Mouse (Mus musculus) cerebellum, adult 8-10 months (tissue): ENCODE results near the gene Llgl2.

Source experiments
- DNase-seq: peaks from one replicate; pipeline ENCODE4 v3.0.0; 2022

The Llgl2 gene

DNA sequence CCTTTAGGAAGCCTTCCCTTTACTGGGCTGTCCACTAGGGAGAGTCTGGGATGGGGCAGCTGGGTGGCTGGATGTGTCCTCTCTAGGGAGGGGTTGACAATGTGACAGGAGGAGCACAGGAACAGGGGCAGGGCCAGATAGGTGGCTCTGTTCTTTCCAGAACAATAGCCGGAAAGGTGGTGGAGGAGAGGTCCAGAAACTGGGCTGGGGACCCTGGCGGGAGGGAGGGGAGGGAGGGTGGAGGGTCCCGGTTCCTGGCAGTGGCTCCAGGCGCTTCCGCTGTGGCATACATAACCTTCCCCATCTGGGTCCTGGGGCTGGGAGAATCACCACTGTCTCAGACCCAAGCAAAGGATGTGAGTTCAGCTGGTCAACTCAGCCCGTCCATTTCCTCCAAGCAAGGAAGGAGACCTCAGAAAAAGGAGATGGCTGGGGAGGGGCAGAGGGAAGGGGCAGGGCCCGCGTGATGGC is 14.5 kb upstream of the Llgl2 start:
- no peak for DNase-seq

DNA sequence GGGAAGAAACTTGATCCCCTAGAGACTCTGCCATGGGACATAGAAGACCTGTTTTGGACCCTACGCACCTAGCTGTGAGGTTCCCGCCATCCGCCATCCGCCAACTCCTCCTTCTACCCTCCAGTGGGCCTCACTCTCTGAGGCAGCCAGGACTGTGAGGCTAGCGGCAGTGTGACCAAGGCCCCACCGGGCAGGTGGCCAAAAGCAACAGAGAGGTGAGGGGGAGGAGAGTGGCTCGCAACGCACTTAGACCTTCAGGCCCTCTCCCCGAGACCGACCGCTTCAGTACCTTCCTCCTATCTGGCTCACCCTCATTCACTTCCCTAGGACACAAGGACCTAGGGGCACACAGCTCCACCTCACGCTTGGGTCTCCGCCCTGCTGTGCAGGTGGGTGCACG is 13.5 kb upstream of the Llgl2 start:
- DNase-seq = no peak

DNA sequence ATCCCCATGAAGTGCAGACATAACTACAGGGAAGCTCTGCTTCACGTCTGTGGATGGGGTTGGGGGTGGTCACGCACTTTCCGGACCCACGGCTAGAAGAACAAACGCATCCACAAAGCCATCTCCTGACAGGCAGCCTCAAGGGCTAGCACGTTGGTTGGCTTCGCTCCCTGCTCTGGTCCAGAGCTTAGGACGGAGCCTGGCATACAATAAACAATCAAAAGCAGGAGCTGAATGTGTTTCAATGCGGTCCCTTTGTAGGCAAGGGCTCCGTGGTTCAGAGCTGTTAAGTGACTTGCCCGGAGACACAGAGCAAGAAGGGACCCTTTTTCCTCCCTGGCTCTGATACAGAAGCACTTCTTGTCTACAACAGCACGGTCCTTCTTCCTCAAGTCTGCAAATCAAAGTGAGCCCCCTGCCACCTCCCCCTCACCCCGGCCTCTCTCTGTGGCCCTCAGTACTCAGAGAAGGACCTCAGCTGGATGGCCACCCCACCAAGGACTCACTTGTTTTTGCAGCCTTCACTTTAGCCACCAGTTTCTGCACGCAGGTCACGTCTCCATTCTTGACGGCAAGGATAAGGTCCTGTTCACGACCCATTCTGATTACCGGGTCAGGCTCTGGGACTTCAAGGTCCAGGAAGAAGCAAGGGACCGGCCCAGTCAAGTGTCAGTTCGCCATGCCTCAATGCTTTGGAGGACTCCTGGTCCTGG is 12.3 kb upstream of the Llgl2 start:
- no peak for DNase-seq

DNA sequence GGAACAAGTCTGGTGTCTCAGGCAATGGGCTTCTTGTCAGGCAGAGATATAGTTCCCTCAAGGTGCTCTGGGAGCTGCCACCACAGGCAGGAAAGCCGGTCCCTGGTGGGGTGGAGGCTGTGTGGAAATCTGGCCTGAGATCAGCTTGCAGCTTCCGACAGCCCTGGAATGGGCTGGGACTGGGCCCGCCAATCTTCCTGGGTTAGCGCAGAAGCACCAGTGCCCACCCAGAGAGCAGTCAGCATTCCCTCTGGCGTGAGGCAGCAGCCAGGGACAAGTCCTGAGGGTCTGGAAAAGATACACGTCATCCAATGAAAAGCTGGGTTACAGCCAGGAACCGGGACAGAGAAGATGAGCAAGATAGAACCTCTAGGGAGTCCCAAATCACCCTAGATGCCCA is 11.8 kb upstream of the Llgl2 start:
- peak; percentile 27 for DNase-seq

DNA sequence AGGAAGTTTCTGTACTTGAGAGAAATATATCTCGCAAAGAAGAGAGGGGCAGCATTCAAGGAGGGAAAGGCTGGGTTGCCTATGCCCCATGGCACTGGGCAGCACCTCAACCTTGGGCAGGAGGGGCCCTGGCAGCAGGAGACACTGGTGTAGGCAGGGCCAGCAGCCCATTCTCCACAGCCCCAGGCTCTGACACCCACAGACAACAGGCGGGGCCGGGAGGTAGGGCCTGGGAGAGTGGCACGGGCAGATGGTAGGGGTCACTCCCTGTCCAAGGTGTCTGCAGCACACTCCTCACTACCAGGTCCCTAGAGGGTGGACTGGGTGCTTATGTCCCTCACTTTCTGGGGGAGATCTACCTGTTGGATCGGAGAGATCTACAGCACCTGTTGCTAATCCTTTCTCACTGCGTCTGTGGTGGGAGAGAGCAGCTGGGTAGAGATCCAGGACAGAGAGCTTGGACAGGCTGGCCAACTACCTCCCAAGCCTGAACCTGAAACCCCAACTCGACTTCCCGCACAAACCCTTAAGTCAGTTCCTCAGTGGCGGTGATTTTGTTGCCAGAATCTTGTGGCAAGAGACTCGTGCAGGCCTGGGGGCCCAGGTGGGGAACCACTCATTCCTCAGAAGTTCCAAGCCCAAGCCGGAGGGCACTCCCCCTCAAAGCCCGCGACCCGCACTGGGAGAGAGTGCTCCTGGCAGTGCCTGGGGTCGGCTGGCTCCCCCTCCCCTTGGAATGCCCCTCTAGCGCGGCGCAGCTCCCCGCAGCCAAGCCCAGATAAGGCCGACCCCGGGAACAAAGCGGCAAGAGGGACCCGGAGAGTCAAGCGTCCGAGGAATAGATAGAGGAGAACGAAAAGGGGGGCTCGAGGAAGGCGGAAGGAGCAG is 11.1 kb upstream of the Llgl2 start:
- DNase-seq = no peak

DNA sequence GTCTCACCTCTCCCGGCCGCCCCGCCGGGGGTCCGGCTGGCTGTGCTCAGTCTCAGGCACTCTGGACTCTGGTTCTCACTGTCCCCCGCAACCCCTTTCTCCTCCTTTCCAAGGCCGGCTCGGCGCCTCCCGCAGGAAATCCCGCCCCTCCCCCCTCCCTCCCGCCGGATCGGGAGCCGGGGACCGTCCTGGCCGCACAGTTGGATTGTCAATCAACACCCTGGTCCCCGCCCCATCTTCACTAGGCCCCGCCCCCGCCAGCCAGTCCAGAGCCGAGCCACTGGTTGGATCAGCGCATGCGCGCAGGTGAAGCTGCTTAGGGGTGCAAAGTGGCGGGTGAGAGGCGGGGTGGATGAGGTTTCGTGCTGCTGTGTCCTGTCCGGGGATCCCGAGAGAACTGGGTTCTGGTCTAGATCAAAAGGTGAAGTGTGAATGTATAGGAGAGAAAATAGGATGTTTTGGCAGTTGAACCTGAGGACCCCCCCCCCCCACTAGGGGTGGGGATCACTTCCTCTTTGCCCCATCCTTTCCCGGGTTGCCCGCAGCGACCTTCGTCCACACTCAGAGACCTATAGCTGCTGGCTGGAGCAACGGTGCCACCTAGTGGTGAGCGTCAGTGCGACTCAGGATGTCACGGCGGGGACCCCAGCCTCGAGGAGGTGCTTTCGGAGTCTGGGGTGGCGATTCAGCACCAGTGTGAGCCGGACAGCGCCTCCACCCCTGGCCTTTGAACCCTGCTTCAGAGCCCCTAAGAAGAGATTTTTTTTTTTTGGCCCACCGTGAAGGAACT is 10.1 kb upstream of the Llgl2 start, which contains the start of gene Caskin2:
Caskin2 (minus strand) TSS at position 133 of the 790 bp plus-strand sequence.
- peak; percentile 93 for DNase-seq

DNA sequence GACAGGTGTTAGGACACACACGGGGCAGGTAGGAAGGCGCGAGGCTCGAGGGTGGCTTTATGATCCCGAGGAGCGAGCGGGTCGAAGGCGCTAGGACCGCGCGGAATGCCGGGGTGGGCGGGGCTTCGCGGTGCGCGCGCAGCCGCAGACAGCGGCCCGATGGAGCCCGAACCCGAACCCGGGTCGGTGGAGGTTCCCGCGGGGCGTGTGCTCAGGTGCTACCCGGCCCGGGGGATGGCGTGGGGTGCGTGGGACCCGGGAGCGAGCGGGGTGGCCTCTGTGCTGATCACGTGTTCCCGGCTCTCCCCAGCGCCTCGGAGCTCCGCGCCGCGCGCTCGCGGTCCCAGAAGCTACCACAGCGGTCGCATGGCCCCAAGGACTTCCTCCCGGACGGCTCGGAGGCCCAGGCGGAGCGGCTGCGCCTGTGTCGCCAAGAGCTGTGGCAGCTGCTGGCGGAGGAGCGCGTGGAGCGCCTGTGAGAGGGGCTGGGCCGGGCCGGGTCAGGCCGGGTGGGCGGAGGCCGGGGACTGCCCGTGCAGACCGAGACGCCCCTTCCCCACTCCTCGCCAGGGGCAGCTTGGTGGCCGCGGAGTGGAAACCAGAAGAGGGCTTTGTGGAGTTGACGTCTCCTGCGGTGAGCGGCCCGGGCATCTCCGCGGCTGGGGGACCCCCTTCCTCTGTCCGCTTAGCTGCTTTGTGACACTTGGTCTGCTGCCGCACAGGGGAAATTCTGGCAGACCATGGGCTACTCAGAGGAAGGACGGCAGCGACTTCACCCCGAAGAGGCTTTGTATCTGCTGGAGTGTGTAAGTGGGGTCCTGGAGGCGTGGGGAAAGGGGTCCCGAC is 9.0 kb upstream of the Llgl2 start, which contains the start of gene Tsen54:
Tsen54 (plus strand) TSS at position 120 of the 846 bp plus-strand sequence.
- DNase-seq = peak; percentile 89

DNA sequence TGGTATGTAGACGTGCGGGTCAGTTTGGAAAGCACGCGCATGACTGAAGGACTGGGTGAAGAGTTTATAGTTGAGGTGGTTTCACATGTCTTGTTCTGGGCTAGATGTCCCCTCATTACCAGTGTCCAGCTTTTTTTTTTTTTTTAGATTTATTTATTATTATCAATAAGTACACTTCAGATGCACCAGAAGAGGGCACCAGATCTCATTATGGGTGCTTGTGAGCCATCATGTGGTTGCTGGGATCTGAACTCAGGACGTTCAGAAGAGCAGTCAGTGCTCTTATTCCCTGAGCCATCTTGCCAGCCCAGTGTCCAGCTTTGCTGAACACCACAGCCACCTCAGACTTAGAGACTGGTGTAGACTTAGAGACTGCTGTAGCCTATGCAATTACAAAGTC is 6.5 kb upstream of the Llgl2 start:
- no peak for DNase-seq

DNA sequence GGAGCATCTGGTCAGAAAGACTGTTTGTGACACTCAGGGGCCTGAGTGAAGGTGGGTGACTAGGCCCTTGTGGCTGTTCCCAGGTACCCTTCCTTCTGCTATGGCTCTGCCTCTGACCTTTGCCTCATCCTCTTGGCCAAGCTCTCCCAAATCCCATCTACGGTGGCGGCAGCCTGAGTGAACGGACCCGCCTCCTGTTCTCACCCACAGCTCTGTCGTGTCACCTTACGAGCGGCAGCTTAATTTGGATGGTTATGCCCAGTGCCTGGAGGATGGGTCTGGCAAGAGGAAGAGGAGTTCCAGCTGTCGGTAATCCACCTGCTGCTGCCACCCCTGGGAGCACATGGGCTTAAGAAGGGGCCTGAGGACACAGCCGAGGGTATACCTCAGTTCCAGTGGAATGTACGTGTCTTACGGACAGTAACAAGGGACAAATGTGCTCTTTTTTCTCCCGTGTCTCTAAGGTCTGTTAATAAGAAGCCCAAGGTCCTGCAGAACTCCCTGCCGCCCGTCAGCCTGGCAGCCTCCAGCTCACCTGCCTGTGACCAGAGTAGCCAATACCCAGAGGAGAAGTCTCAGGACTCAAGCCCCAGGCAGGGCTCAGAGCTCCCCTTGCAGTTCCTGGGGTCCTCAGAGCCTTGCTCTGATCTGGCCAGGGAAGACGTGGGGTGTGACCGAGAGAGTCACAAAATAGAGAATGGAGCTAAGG is 3.8 kb upstream of the Llgl2 start:
- no peak for DNase-seq

DNA sequence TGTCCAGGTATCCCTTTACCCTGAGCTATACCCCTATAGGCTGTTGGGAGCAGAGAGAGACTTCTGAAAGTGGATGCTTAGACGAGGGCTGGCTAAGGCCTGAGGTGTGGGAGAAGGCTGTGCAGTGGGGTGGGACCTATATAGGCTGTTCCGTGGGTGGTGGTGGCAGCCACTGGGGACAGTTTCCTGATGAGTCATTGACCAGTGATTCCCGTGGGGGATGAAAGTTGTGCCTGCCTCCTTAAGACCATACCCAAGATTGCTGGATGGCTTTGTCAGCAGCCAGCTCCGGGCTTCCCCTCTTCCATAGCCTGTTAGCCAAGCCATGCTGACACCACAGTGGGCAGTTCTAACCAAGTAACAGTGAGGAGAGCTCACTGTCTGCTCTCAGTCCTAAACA is 2.8 kb upstream of the Llgl2 start:
- no peak for DNase-seq

DNA sequence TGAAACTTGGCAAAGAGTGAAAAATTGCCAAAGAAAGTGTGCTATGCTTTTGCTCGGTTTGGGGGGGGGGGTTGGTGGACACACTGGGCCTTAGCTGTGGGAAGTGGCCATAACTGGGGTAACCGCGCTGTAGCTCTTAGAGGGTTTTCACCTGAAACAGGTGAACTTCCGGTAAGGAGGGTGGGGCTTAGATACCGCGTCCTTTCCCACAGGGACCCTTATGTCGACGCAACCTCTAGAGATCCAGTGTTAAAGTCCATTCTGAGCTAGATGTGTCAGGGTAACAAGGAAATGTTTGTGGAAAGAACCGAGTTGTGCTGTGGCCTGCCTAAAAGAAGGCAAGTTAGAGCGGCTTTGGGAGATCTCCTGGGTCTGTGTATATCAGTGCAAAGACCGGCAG is 964 bp downstream of the Llgl2 start:
- DNase-seq = no peak

DNA sequence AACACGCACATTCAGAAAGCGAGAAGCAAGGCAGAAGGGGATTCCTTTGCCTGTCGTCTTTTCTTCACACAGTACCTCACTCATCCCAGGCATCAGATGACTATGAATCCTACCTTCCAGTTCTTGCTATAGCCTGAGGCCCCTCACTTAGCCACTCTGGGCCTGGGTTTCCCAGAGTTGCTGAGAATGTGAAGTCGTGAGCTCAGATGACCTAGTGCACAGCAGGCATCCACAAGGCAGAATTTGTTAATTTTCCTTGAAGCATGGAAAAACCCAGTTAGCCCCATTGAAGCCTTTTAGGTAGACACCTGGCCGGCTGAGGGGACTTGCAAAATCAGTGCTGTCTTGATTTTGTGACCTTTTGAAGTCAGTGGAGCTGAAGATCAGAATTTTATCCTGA is 2.6 kb downstream of the Llgl2 start:
- DNase-seq = no peak

DNA sequence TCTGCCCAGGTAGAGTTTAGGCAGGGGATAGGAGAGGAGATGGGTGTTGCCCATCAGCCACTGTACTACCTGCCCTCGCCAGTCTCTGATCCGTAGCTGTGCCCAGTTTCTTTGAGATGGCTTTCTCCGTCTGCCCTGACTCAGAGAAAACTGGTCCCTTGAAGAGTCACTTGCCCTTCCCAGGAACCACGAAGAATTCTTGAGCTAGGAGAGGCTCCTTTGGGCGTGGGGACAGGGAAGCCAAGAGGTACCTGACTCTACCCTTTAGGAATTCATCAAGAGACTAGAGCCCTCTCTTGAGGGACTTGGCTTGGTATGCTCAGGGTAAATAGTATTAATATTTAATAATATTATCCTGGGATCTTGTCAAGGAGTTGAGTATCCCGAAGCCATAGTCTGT is 3.8 kb downstream of the Llgl2 start:
- DNase-seq = no peak

DNA sequence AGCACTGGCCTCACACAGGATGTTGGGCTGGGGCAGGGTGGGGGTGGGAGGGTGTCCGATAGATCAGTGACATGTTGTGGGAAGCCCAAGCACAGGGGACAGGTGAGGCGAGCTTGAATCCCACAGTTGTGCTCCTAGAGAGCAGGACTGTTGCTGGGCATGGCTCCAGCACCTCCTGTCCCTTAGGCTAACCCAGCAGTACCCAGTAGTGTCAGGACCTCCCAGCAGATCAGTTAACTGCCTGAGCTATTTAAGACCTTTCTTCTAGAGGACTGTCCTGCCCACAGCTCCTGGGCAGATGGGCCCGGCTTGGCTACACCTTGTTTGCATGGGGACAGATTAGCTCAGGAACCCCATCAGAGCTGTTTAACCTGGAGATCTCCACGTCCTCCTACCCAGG is 5.2 kb downstream of the Llgl2 start:
- DNase-seq = no peak

DNA sequence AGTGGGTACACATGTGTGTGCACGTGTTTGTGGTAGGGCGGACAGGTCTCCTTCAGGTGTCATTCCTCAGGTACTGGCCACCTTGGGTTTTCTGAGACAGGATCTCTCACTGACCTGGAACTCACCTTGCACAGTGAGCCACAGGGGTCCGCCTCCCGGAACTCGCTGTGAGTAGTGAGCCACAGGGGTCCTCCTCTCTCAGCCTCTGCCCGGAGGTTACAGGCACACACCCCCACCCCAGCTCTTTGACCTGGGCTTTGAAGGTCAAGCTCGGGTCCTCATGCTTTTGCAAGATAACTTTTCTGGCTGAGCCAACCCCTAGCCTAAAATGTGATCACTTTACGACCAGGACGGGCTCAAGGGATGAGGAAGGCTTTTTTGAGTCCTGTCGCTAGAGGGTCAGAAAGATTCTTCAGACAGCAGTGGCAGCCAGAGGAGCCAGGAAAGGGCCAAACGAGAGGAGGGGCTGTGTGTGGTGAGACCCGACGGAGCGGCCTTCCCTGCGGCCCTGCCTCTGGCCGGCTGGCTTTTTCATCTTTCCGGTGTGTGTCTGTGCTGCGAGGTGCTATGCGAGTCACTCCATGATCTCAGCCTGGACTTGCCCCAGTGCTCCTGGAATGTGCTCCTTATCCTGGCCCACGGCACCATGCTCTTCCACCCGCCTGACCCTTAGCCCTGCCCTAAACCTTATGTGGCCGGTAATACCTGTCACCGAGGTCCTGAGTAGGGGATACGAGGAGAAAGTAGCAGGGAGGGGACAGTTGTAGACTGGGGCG is 6.9 kb downstream of the Llgl2 start:
- DNase-seq = no peak

DNA sequence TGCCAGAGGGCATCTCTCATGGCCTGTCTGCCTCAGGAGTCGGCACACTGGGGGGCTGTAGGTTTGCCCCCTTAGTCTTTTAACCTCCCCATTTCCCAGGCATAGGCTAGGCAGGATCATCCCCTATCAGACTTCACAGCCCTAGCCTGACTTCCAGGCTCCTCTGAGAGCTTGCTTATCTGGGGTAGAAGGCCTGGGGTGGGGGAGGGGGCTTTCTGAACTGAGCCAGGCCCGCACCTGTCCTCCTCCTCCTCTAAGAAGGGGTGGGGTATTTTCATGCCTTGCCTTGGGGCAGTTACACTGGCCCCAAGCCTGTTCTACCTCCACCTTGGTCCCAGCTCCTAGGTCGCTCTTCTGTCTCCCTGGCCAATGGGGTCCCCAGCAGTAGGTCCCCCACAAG is 7.7 kb downstream of the Llgl2 start:
- no peak for DNase-seq

DNA sequence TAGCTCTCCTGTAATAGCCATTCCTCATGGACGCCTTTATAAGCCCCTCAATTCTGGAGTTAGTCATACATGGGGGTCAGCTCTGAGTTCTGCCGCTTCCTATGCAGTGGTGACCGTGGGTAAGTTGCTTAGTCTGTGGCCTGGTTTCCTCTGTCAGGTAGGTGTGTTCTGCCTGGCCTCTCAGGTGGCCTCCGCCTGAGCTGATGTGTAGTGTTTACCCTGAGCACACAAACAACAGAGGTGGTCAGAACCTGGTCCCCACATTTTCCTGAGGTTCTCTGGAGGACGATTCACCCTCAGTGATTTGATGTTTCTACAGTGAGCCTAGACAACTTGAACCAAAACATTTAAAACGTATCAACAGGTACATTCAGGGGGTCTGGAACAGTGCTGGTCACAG is 8.2 kb downstream of the Llgl2 start:
- no peak for DNase-seq

DNA sequence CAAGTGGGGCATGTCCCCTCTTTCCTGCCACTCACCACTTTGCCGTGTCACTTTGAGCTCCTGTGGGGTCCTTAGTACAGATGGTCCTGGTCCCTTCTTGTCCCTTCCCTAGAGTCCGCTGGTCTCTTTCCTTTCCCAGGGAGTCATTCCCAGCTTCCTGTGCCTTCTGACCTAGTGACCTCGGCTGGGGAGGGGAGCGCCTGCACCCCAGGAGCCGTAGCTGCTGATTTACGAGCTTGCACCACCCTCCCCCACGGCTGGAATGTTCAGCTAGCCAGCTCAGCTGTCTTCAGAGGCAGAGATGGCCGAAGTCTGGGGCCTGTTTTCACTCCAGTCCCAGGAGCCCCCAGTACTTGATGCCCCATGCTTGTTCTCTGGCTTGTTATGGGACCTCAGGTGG is 8.7 kb downstream of the Llgl2 start:
- DNase-seq = no peak

DNA sequence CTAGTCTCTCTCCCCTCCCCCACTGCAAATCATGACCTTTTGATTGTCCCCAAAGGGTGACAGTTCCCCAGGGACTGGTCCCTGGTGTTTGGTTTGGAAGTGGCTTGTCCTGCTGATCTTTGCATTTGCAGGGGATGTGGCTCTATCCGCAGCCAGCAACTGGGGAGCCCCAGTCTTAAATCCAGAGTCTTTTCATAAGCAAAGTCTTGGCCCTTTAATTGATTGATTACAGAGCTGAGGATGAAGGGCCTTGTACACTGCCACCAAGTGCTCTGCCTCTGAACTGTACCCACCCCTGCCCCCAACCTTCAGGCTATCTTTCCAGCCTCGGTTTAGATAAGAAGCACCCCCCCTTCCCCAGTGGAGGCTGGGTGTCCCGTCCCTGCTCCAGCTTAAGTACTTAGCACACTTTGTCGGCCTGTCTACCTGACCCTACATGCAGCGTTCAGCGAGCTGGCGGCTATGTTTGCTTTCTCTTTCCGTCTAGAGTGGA is 9.2 kb downstream of the Llgl2 start:
- no peak for DNase-seq

DNA sequence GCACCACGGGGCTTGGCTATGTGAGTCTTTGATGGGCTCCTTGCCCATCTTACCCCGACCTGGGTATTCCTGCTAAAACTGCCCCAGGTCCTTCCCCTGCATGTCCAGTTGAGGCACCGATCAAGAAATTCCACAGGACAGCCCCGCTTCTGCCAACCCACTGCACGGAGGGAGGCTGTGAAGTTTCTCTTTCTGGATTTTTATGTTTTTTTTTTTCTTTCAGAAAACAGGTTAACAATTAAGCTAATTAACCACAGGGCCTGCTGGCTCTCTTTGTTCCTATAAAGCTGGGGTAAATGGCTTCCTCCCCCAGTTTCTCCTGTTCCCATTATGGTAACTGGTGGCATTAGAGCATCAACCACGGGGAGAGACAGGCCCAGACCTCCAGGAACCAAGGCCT is 10.2 kb downstream of the Llgl2 start:
- DNase-seq = no peak
